In the genomic region with DNA sequence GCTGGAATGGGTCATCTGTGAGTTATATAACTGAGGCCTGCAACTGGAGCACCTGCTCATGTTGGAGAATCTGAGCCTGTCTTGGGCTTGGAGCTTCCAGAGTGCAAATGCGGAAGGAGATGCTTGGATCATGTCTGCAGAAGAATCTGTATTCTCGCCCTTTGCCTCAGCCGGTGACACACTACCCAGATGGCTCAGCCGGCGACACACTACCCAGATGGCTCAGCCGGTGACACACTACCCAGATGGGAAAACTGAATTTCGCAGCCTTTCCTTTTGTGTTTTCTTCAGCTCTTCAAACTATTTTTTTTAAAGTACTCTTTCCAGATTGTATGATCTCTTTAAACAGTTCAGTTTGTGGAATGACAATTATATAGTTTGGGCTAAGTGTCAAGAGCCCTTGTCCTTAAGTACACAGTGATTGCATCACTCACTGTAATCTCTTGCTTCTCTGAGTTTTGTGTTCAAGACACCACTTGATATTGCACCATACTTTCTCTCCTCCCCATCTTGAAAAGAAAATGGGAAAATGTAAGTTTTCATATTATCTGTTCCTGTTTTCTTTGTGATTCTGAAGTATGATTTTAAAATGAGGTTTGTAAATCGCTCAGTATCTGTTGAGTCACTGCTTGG, we compare ENCODE assay signal across 18 mouse cellular contexts.
DNase-seq lines count a peak whose midpoint lies in the region; ATAC-seq lines count a peak whose summit lies in the region.
"Had no signal": no experiment of that assay in that cellular context is flagged by ENCODE, and none has a peak within 500 bp of the region (broad histone marks: within the 10 kb centered on the region; RNA-seq: fewer than 3 reads in every experiment).

No protein-coding gene starts in this region.

- H3K4me3 ChIP-seq in hindbrain, embryonic 16.5 days (ENCODE audit: low read length) = no peak overlapping the region
- H3K4me3 ChIP-seq in hindbrain, embryonic 10.5 days = no peak overlapping the region
- H3K4me3 ChIP-seq: embryonic facial prominence, embryonic 10.5 days; heart, embryonic 13.5 days; liver, embryonic 12.5 days; lung, embryonic 15.5 days had no signal

- ATAC-seq in hindbrain, embryonic 16.5 days = no peak
- ATAC-seq: liver, embryonic 12.5 days had no signal

- no peaks in the 10 kb centered on the region for H3K9me3 ChIP-seq in hindbrain, embryonic 16.5 days (ENCODE audit: control insufficient read depth, low read length)
- no peaks in the 10 kb centered on the region for H3K9me3 ChIP-seq in hindbrain, embryonic 10.5 days
- H3K9me3 ChIP-seq: embryonic facial prominence, embryonic 10.5 days; heart, embryonic 13.5 days; liver, embryonic 12.5 days; lung, embryonic 15.5 days had no signal

- H3K27me3 ChIP-seq in hindbrain, embryonic 16.5 days (replicated peaks; ENCODE audit: control insufficient read depth, insufficient read depth, low read length) = no peaks in the 10 kb centered on the region
- no peaks in the 10 kb centered on the region for H3K27me3 ChIP-seq in hindbrain, embryonic 10.5 days (ENCODE audit: insufficient read depth, poor library complexity, severe bottlenecking)
- H3K27me3 ChIP-seq: heart, embryonic 13.5 days; liver, embryonic 12.5 days; lung, embryonic 15.5 days had no signal

- no peaks in the 10 kb centered on the region for H3K4me1 ChIP-seq in hindbrain, embryonic 16.5 days (ENCODE audit: control insufficient read depth, insufficient read depth, low read depth, low read length)
- H3K4me1 ChIP-seq in hindbrain, embryonic 10.5 days (replicated peaks) = 0 out of 2 replicates have a peak, but pooled peaks cover 4% of the 10 kb centered on the region
- H3K4me1 ChIP-seq: heart, embryonic 13.5 days; liver, embryonic 12.5 days; lung, embryonic 15.5 days had no signal

- H3K4me2 ChIP-seq in hindbrain, embryonic 16.5 days (ENCODE audit: low read length) = no peak overlapping the region
- H3K4me2 ChIP-seq: heart, embryonic 13.5 days; liver, embryonic 12.5 days; lung, embryonic 15.5 days had no signal

- no peak overlapping the region for H3K9ac ChIP-seq in hindbrain, embryonic 16.5 days (ENCODE audit: low read depth, low read length)
- H3K9ac ChIP-seq: heart, embryonic 13.5 days; liver, embryonic 12.5 days; lung, embryonic 15.5 days had no signal

- H3K27ac ChIP-seq in hindbrain, embryonic 16.5 days (ENCODE audit: low read depth, low read length) = no peak overlapping the region
- H3K27ac ChIP-seq in hindbrain, embryonic 10.5 days = no peak overlapping the region
- H3K27ac ChIP-seq: embryonic facial prominence, embryonic 10.5 days; heart, embryonic 13.5 days; liver, embryonic 12.5 days; lung, embryonic 15.5 days had no signal

- DNase-seq in cerebellum, postnatal 10 days = peak; percentile 12 to 13
- DNase-seq in cerebellum, postnatal 4 days (ENCODE audit: low spot score in 2 of 2) = no peak
- DNase-seq in layer of hippocampus, adult 18-20 months (ENCODE audit: low spot score in 2 of 2) = peak; percentile 43 to 70
- no peak for DNase-seq in layer of hippocampus, adult 9-10 months (ENCODE audit: low spot score)
- peak; percentile 63 for DNase-seq in 416B (ENCODE audit: low read depth)
- DNase-seq in layer of hippocampus, postnatal 36 days = peak; percentile 36 to 39
- no peak for DNase-seq in hindbrain, embryonic 10.5 days (ENCODE audit: low spot score)
- DNase-seq: cerebellum, postnatal 36 days; heart, adult 11 months; heart, postnatal 36 days; kidney, adult 8-10 months; kidney, postnatal 4 days; thymus, postnatal 14 days had no signal

- WGBS in hindbrain, embryonic 16.5 days = 89% methylated on average over 8 of the region's 8 CpGs
- WGBS in hindbrain, embryonic 10.5 days = 90% methylated on average over 8 of the region's 8 CpGs

- H3K36me3 ChIP-seq in hindbrain, embryonic 16.5 days (ENCODE audit: control insufficient read depth, insufficient read depth, low read length) = no peaks in the 10 kb centered on the region
- H3K36me3 ChIP-seq in hindbrain, embryonic 10.5 days = no peaks in the 10 kb centered on the region
- H3K36me3 ChIP-seq: embryonic facial prominence, embryonic 10.5 days; heart, embryonic 13.5 days; liver, embryonic 12.5 days; lung, embryonic 15.5 days had no signal

Comparison
In these comparisons a context has a peak if more than half of its experiments do, and no peak if none do; other contexts are left out.
1. DNase-seq: peak in cerebellum, postnatal 10 days (2 of 2), layer of hippocampus, adult 18-20 months (2 of 2), 416B (single experiment) and layer of hippocampus, postnatal 36 days (2 of 2); none in cerebellum, postnatal 4 days (0 of 2), layer of hippocampus, adult 9-10 months (single experiment) and hindbrain, embryonic 10.5 days (single experiment).